Mouse (Mus musculus): ENCODE measurements around the gene Zfp609.

- TF ChIP-seq CTCF (IDR thresholded peaks at IDR 0.05) (no peak), POLR2A (IDR thresholded peaks at IDR 0.05; ENCODE audit: insufficient read depth, low read depth, low read length) (no peak), EP300 (IDR thresholded peaks at IDR 0.05; ENCODE audit: insufficient read depth, low read depth, low read length) (no peak)
These were observed 7.4 kb upstream of the Zfp609 start for GRCm38 (mm10) chr9:65834628-65835354.

Measured in heart, adult 2 months (tissue).